Mouse (Mus musculus) ovary, postnatal 36 days (tissue): ENCODE measurements around the gene Plod2.
A peak's percentile ranks its signal among the peaks of the same experiment; 100 is the strongest.

Source experiments
- DNase-seq: peaks from one replicate; pipeline ENCODE4 v3.0.0; 2022; ENCODE audit warnings: low spot score, mixed read lengths

Gene Plod2

GRCm38 (mm10) chr9:92601551-92601950 lies 59.5 kb downstream of the Plod2 start:
- DNase-seq = no peak

GRCm38 (mm10) chr9:92603541-92603940 lies 61.5 kb downstream of the Plod2 start:
- no peak for DNase-seq

- no peak for DNase-seq
Measured at GRCm38 (mm10) chr9:92610628-92611267, 68.7 kb downstream of the Plod2 start.

- DNase-seq = peak; percentile 13
Measured at GRCm38 (mm10) chr9:92612641-92613040, 70.6 kb downstream of the Plod2 start.

GRCm38 (mm10) chr9:92613206-92613605 lies 71.2 kb downstream of the Plod2 start:
- DNase-seq = peak; percentile 27

- no peak for DNase-seq
Measured at GRCm38 (mm10) chr9:92616418-92616817, 74.4 kb downstream of the Plod2 start.

- no peak for DNase-seq
Measured at GRCm38 (mm10) chr9:92617376-92617775, 75.4 kb downstream of the Plod2 start.

- DNase-seq = no peak
Measured at GRCm38 (mm10) chr9:92620088-92620487, 78.1 kb downstream of the Plod2 start.

- DNase-seq = no peak
Measured at GRCm38 (mm10) chr9:92621246-92621645, 79.2 kb downstream of the Plod2 start.

GRCm38 (mm10) chr9:92621878-92622282 lies 79.9 kb downstream of the Plod2 start:
- DNase-seq = no peak

GRCm38 (mm10) chr9:92634792-92635191 lies 92.8 kb downstream of the Plod2 start:
- no peak for DNase-seq

- no peak for DNase-seq
Measured at GRCm38 (mm10) chr9:92639200-92639897, 97.3 kb downstream of the Plod2 start.

GRCm38 (mm10) chr9:92641717-92642116 lies 99.7 kb downstream of the Plod2 start:
- DNase-seq = no peak
